ENCODE assay signal across 11 mouse cellular contexts in the genomic region with DNA sequence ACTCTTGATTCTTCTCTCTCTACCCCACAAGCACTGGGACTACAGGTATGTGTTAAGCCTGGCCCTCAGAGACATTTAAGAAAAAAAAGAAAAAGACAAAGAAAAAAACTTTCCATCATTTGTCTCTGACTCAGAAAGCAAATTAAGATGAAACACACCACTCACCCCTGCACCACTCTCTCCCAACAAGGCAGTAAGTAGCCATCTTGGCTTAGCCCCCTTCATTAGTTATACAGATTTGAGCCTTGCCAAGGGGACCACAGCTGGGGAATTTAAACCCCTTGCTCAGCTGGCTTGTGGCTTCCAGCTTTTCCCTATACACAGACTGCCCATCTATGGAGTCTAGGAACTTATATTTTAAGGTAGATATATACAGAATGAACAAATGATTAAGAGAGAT. TPM values are rescaled to one million over a fixed set of nuclear protein-coding genes. Genes with fewer than 3 reads are reported as not detected.
DNase-seq lines count a peak whose midpoint lies in the region; ATAC-seq and TF ChIP-seq lines count a peak whose summit lies in the region.
"Had no signal": no experiment of that assay in that cellular context is flagged by ENCODE, and none has a peak within 500 bp of the region (broad histone marks: within the 10 kb centered on the region; RNA-seq: fewer than 3 reads in every experiment).

No protein-coding gene starts in this region.

- H3K9ac ChIP-seq in hindbrain, embryonic 15.5 days: no peak overlapping the region
- H3K9ac ChIP-seq in midbrain, postnatal 0 days (replicated peaks; ENCODE audit: low read length, poor library complexity, severe bottlenecking): no peak overlapping the region

- peaks cover 7% of the 10 kb centered on the region for H3K4me1 ChIP-seq in heart, embryonic 10.5 days
- H3K4me1 ChIP-seq in embryonic facial prominence, embryonic 10.5 days: peaks cover 29% of the 10 kb centered on the region
- peaks cover 16% of the 10 kb centered on the region for H3K4me1 ChIP-seq in hindbrain, embryonic 15.5 days (replicated peaks)
- no peaks in the 10 kb centered on the region for H3K4me1 ChIP-seq in midbrain, postnatal 0 days (ENCODE audit: insufficient read depth, low read length)

- peak overlapping the region; percentile 99 for H3K4me2 ChIP-seq in hindbrain, embryonic 15.5 days
- H3K4me2 ChIP-seq in midbrain, postnatal 0 days (ENCODE audit: low read depth, low read length, poor library complexity, severe bottlenecking): peak overlapping the region; percentile 96

- no peak for TF ChIP-seq CTCF in midbrain, postnatal 0 days (IDR thresholded peaks at IDR 0.05)

- no peaks in the 10 kb centered on the region for H3K9me3 ChIP-seq in heart, embryonic 10.5 days
- H3K9me3 ChIP-seq in embryonic facial prominence, embryonic 10.5 days: no peaks in the 10 kb centered on the region
- no peaks in the 10 kb centered on the region for H3K9me3 ChIP-seq in hindbrain, embryonic 15.5 days
- H3K9me3 ChIP-seq in midbrain, postnatal 0 days (ENCODE audit: low read length): no peaks in the 10 kb centered on the region

- H3K4me3 ChIP-seq in heart, embryonic 10.5 days: 0 out of 2 replicates have a peak overlapping the region, but pooled peaks have one; percentile 68
- peak overlapping the region; percentile 72 for H3K4me3 ChIP-seq in embryonic facial prominence, embryonic 10.5 days
- H3K4me3 ChIP-seq in hindbrain, embryonic 15.5 days: no peak overlapping the region
- peak overlapping the region; percentile 47; the same call in 1 of the 2 replicates for H3K4me3 ChIP-seq in midbrain, postnatal 0 days (ENCODE audit: low read depth, low read length)

- peak; percentile 47 for DNase-seq in heart, embryonic 10.5 days (ENCODE audit: low spot score)
- DNase-seq in heart, postnatal 14 days: no peak
- DNase-seq in embryonic facial prominence, embryonic 10.5 days (ENCODE audit: low spot score): no peak
- DNase-seq in midbrain, postnatal 0 days (ENCODE audit: low spot score): peak; percentile 21
- no peak for DNase-seq in cerebellum, adult 8-10 months
- no peak for DNase-seq in lung, adult 18-20 months
- no peak for DNase-seq in natural killer cell, adult 2 months (ENCODE audit: low spot score in 2 of 2)
- DNase-seq: adrenal gland, postnatal 10 days; gastrocnemius, postnatal 25 days had no signal

- no peaks in the 10 kb centered on the region for H3K36me3 ChIP-seq in heart, embryonic 10.5 days
- H3K36me3 ChIP-seq in embryonic facial prominence, embryonic 10.5 days (replicated peaks): no peaks in the 10 kb centered on the region
- H3K36me3 ChIP-seq in hindbrain, embryonic 15.5 days: no peaks in the 10 kb centered on the region
- H3K36me3 ChIP-seq in midbrain, postnatal 0 days (ENCODE audit: insufficient read depth, low read length): no peaks in the 10 kb centered on the region

- H3K27ac ChIP-seq in heart, embryonic 10.5 days: no peak overlapping the region
- H3K27ac ChIP-seq in embryonic facial prominence, embryonic 10.5 days (replicated peaks): peak overlapping the region; percentile 90; the same call in 1 of the 2 replicates
- no peak overlapping the region for H3K27ac ChIP-seq in hindbrain, embryonic 15.5 days (replicated peaks)
- no peak overlapping the region for H3K27ac ChIP-seq in midbrain, postnatal 0 days (ENCODE audit: low read depth, low read length)

- intact Hi-C loops in heart, postnatal 14 days (cut with DNase I): no loop called here

- H3K27me3 ChIP-seq in heart, embryonic 10.5 days (ENCODE audit: insufficient read depth, poor library complexity, severe bottlenecking): peaks cover 31% of the 10 kb centered on the region
- H3K27me3 ChIP-seq in embryonic facial prominence, embryonic 10.5 days (replicated peaks; ENCODE audit: low read depth, poor library complexity, severe bottlenecking): no peaks in the 10 kb centered on the region
- H3K27me3 ChIP-seq in hindbrain, embryonic 15.5 days: no peaks in the 10 kb centered on the region
- H3K27me3 ChIP-seq in midbrain, postnatal 0 days (ENCODE audit: insufficient read depth, low read length): no peaks in the 10 kb centered on the region

- no peak for ATAC-seq in hindbrain, embryonic 15.5 days (ENCODE audit: low FRiP score, low read depth)
- no peak for ATAC-seq in midbrain, postnatal 0 days (ENCODE audit: low FRiP score)
- ATAC-seq: lung, postnatal 0 days had no signal

RNA-seq across cellular contexts. Expression of gene Bcat1, which starts 1.5 kb away (rescaled TPM):
- 33.2 and 49.6 TPM in 2 replicates for polyA plus RNA-seq in heart, embryonic 10.5 days (2016; fragmentation: Nextera tagmentation; extraction: Ambion mirVana)
- 1 to 10 TPM; 2.2 to 2.5 TPM for total RNA-seq in heart, postnatal 14 days (2021)
- polyA plus RNA-seq in embryonic facial prominence, embryonic 10.5 days (2016; fragmentation: Nextera tagmentation; extraction: Ambion mirVana): 126 and 141 TPM in 2 replicates
- polyA plus RNA-seq in hindbrain, embryonic 15.5 days (2015; fragmentation: Nextera tagmentation; extraction: Ambion mirVana): 95.7 and 101 TPM in 2 replicates
- total RNA-seq in midbrain, postnatal 0 days (2014; rRNA removed): 94.2 and 96.8 TPM in 2 replicates
- polyA plus RNA-seq in midbrain, postnatal 0 days (2015; fragmentation: Nextera tagmentation; extraction: Ambion mirVana): 57.0 and 63.5 TPM in 2 replicates

RNA-seq across cellular contexts. Expression of gene Lrmp, which starts 41.0 kb away (rescaled TPM):
- 2.3 and 4.8 TPM in 2 replicates for polyA plus RNA-seq in heart, embryonic 10.5 days (2016; fragmentation: Nextera tagmentation; extraction: Ambion mirVana)
- 1 to 10 TPM; 2.2 to 7.0 TPM for total RNA-seq in heart, postnatal 14 days (2021)
- 1.8 and 2.2 TPM in 2 replicates for polyA plus RNA-seq in embryonic facial prominence, embryonic 10.5 days (2016; fragmentation: Nextera tagmentation; extraction: Ambion mirVana)
- 0.75 and 1.2 TPM in 2 replicates for polyA plus RNA-seq in hindbrain, embryonic 15.5 days (2015; fragmentation: Nextera tagmentation; extraction: Ambion mirVana)
- total RNA-seq in midbrain, postnatal 0 days (2014; rRNA removed): 1.8 and 2.9 TPM in 2 replicates
- polyA plus RNA-seq in midbrain, postnatal 0 days (2015; fragmentation: Nextera tagmentation; extraction: Ambion mirVana): 0.59 and 1.5 TPM in 2 replicates

Comparison
In these comparisons a context has a peak if more than half of its experiments do, and no peak if none do; other contexts are left out.
1. DNase-seq: peak in heart, embryonic 10.5 days (single experiment) and midbrain, postnatal 0 days (single experiment); none in heart, postnatal 14 days (0 of 2), embryonic facial prominence, embryonic 10.5 days (single experiment), cerebellum, adult 8-10 months (single experiment), lung, adult 18-20 months (0 of 2) and natural killer cell, adult 2 months (0 of 2).